Mouse (Mus musculus) neural tube, embryonic 14.5 days (tissue): Measurements from ENCODE around the gene Pik3r5. TPM values are rescaled to one million over a fixed set of nuclear protein-coding genes. Genes with fewer than 3 reads are reported as not detected.

Experiments used
- ATAC-seq: fragments of 200-750 bp; cut with Nextera tagmentation; 2 replicates; pipeline ENCODE4 v1.8.0; 2017; ENCODE audit warnings: low read depth, mild to moderate bottlenecking, moderate TSS enrichment, moderate library complexity
- H3K27ac ChIP-seq: fragments of 300-500 bp; sonication (generic); 2 replicates; pipeline ENCODE4 v1.5.1; 2014; ENCODE audit warnings: low read depth, mild to moderate bottlenecking, control low read depth, low read length, moderate library complexity, mixed read lengths
- H3K27me3 ChIP-seq: fragments of 300-500 bp; sonication (generic); 2 replicates; pipeline ENCODE4 v1.6.1; 2014; ENCODE audit warnings: low read length; ENCODE audit not compliant: control insufficient read depth, insufficient read depth
- H3K36me3 ChIP-seq: fragments of 300-500 bp; sonication (generic); 2 replicates; pipeline ENCODE4 v1.6.1; 2014; ENCODE audit warnings: low read length, mixed read lengths; ENCODE audit not compliant: control insufficient read depth, insufficient read depth
- H3K4me1 ChIP-seq: fragments of 300-500 bp; sonication (generic); 2 replicates; pipeline ENCODE4 v1.6.1; 2014; ENCODE audit warnings: low read length; ENCODE audit not compliant: control insufficient read depth, insufficient read depth
- H3K4me2 ChIP-seq: fragments of 300-500 bp; sonication (generic); 2 replicates; pipeline ENCODE4 v1.6.1; 2014; ENCODE audit warnings: mild to moderate bottlenecking, low read depth, low read length, control low read depth
- H3K4me3 ChIP-seq: fragments of 300-500 bp; sonication (generic); 2 replicates; pipeline ENCODE4 v1.5.1; 2014; ENCODE audit warnings: low read depth, low read length, control low read depth, mixed read lengths
- H3K9ac ChIP-seq: fragments of 300-500 bp; sonication (generic); replicated peaks from 2 replicates; pipeline ENCODE4 v1.6.1; 2014; ENCODE audit warnings: low read depth, mild to moderate bottlenecking, control low read depth, low read length, mixed read lengths
- H3K9me3 ChIP-seq: fragments of 300-500 bp; sonication (generic); 2 replicates; pipeline ENCODE4 v1.6.1; 2016; ENCODE audit warnings: low read length; ENCODE audit not compliant: control insufficient read depth
- WGBS: fragments of 180-500 bp; shearing (Covaris S2); extraction: QIAGEN DNeasy Blood & Tissue Kit; methylation state at CpG from one replicate; pipeline ENCODE4 v1.1.7; 2014; 5-methylcytosine and 5-hydroxymethylcytosine counted together
- polyA plus RNA-seq: library from polyadenylated mRNA; unstranded; fragments of >200 nt; fragmentation: Nextera tagmentation; extraction: Ambion mirVana; gene quantifications from 2 replicates; pipeline ENCODE4 v1.2.1, GENCODE M21; 2014

Pik3r5 gene
- polyA plus RNA-seq, 1 experiment from 2014 or later, result 1.2 TPM

GRCm38 (mm10) chr11:68507246-68507645 is 75.3 kb downstream of the Pik3r5 start:
- H3K27ac ChIP-seq, result no peak overlapping the region
- no peaks in the 10 kb centered on the region for H3K36me3 ChIP-seq
- H3K9me3 ChIP-seq, result no peaks in the 10 kb centered on the region
- H3K9ac ChIP-seq, result no peak overlapping the region
- no peak overlapping the region for H3K4me2 ChIP-seq
- no peak overlapping the region for H3K4me3 ChIP-seq
- no peaks in the 10 kb centered on the region for H3K4me1 ChIP-seq
- 87% methylated on average over 7 of the region's 7 CpGs for WGBS
- no peak for ATAC-seq
- H3K27me3 ChIP-seq, result no peaks in the 10 kb centered on the region

GRCm38 (mm10) chr11:68508619-68509018 is 76.7 kb downstream of the Pik3r5 start:
- Histone ChIP-seq H3K4me2 (no peak overlapping the region), H3K9ac (no peak overlapping the region), H3K4me1 (no peaks in the 10 kb centered on the region), H3K27ac (no peak overlapping the region), H3K9me3 (no peaks in the 10 kb centered on the region), H3K27me3 (no peaks in the 10 kb centered on the region), H3K4me3 (no peak overlapping the region), H3K36me3 (no peaks in the 10 kb centered on the region)
- ATAC-seq, result no peak
- WGBS, result 77% methylated on average over 5 of the region's 5 CpGs

- 60% methylated on average over 2 of the region's 2 CpGs for WGBS
- Histone ChIP-seq H3K9ac (no peak overlapping the region), H3K4me1 (no peaks in the 10 kb centered on the region), H3K27me3 (no peaks in the 10 kb centered on the region), H3K4me2 (no peak overlapping the region), H3K9me3 (no peaks in the 10 kb centered on the region), H3K36me3 (no peaks in the 10 kb centered on the region), H3K4me3 (no peak overlapping the region), H3K27ac (no peak overlapping the region)
- ATAC-seq, result no peak
These were observed 77.3 kb downstream of the Pik3r5 start for GRCm38 (mm10) chr11:68509194-68509593.

- no peak overlapping the region for H3K4me2 ChIP-seq
- H3K9ac ChIP-seq, result no peak overlapping the region
- no peaks in the 10 kb centered on the region for H3K27me3 ChIP-seq
- no peaks in the 10 kb centered on the region for H3K9me3 ChIP-seq
- H3K27ac ChIP-seq, result no peak overlapping the region
- no peaks in the 10 kb centered on the region for H3K4me1 ChIP-seq
- H3K36me3 ChIP-seq, result no peaks in the 10 kb centered on the region
- no peak overlapping the region for H3K4me3 ChIP-seq
- no peak for ATAC-seq
- 46% methylated on average over 3 of the region's 3 CpGs for WGBS
These were observed 82.0 kb downstream of the Pik3r5 start for GRCm38 (mm10) chr11:68513969-68514368.

- no peak for ATAC-seq
- Histone ChIP-seq H3K27ac (no peak overlapping the region), H3K4me1 (no peaks in the 10 kb centered on the region), H3K4me2 (no peak overlapping the region), H3K9me3 (no peaks in the 10 kb centered on the region), H3K36me3 (no peaks in the 10 kb centered on the region), H3K9ac (no peak overlapping the region), H3K27me3 (no peaks in the 10 kb centered on the region), H3K4me3 (no peak overlapping the region)
- 97% methylated on average over 4 of the region's 4 CpGs for WGBS
These were observed 87.4 kb downstream of the Pik3r5 start for GRCm38 (mm10) chr11:68519362-68519761.

- WGBS, result 94% methylated on average over 5 of the region's 5 CpGs
- Histone ChIP-seq H3K4me2 (no peak overlapping the region), H3K27ac (no peak overlapping the region), H3K9ac (no peak overlapping the region), H3K4me1 (no peaks in the 10 kb centered on the region), H3K9me3 (no peaks in the 10 kb centered on the region), H3K27me3 (no peaks in the 10 kb centered on the region), H3K36me3 (no peaks in the 10 kb centered on the region), H3K4me3 (no peak overlapping the region)
- ATAC-seq, result no peak
These were observed 87.9 kb downstream of the Pik3r5 start for GRCm38 (mm10) chr11:68519815-68520214.

GRCm38 (mm10) chr11:68520439-68520838 is 88.5 kb downstream of the Pik3r5 start:
- 91% methylated on average over 2 of the region's 2 CpGs for WGBS

GRCm38 (mm10) chr11:68521352-68521751 is 89.4 kb downstream of the Pik3r5 start:
- Histone ChIP-seq H3K4me3 (no peak overlapping the region), H3K36me3 (no peaks in the 10 kb centered on the region), H3K4me2 (no peak overlapping the region), H3K4me1 (no peaks in the 10 kb centered on the region), H3K9ac (no peak overlapping the region), H3K27me3 (no peaks in the 10 kb centered on the region), H3K9me3 (no peaks in the 10 kb centered on the region), H3K27ac (no peak overlapping the region)
- ATAC-seq, result no peak
- 78% methylated on average over 5 of the region's 5 CpGs for WGBS

More at GRCm38 (mm10) chr11:68520439-68520838, 88.5 kb downstream of the Pik3r5 start:
- no peak overlapping the region for H3K4me2 ChIP-seq
- H3K27ac ChIP-seq, result no peak overlapping the region
- no peaks in the 10 kb centered on the region for H3K27me3 ChIP-seq
- H3K4me1 ChIP-seq, result no peaks in the 10 kb centered on the region
- no peak for ATAC-seq
- no peak overlapping the region for H3K9ac ChIP-seq
- no peaks in the 10 kb centered on the region for H3K9me3 ChIP-seq
- H3K36me3 ChIP-seq, result no peaks in the 10 kb centered on the region
- H3K4me3 ChIP-seq, result no peak overlapping the region

- ATAC-seq, result no peak
- no peak overlapping the region for H3K9ac ChIP-seq
- H3K36me3 ChIP-seq, result no peaks in the 10 kb centered on the region
- H3K27me3 ChIP-seq, result no peaks in the 10 kb centered on the region
- H3K9me3 ChIP-seq, result no peaks in the 10 kb centered on the region
- no peak overlapping the region for H3K27ac ChIP-seq
- WGBS, result 75% methylated on average over 4 of the region's 4 CpGs
- H3K4me1 ChIP-seq, result no peaks in the 10 kb centered on the region
- H3K4me2 ChIP-seq, result no peak overlapping the region
- no peak overlapping the region for H3K4me3 ChIP-seq
These were observed 94.5 kb downstream of the Pik3r5 start for GRCm38 (mm10) chr11:68526441-68526840.
